Mouse (Mus musculus): Measurements from ENCODE around the gene Cdhr3.

DNA sequence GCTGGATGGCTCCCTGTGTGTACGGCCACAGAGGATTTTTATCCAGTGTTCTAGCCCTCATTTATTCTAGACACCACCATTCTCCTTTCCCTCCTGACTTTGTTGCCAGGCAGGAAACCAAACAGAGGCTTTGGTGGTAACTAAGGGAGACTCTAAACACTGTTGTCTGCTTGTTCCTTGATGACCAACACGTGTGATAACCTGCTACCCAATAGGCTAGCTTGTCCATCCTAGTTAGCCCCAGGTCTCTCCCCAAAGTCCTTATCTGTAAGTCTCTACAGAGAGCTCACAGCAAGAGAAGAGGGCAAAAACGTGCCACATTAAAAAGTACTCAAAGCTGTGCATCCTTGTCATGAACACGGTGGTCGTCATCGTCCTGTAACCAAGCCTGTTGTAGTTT, at the start of gene Cdhr3:
- TF ChIP-seq GATA1 (IDR thresholded peaks at IDR 0.05; ENCODE audit: borderline replicate concordance, low read length), result no peak
- TF ChIP-seq FLI1 (IDR thresholded peaks at IDR 0.05; ENCODE audit: low read length), result no peak

Measured in megakaryocyte, embryonic 14.5 days (primary cell).